Mouse (Mus musculus): ENCODE results near the gene Dhx33.

Gene Dhx33

GRCm38 (mm10) chr11:71004316-71004773 lies at the start of gene Dhx33:
TSS of gene Dhx33 (minus strand) at chr11:71004437.
- peak; percentile 96 for DNase-seq (ENCODE audit: low spot score)

DNA sequence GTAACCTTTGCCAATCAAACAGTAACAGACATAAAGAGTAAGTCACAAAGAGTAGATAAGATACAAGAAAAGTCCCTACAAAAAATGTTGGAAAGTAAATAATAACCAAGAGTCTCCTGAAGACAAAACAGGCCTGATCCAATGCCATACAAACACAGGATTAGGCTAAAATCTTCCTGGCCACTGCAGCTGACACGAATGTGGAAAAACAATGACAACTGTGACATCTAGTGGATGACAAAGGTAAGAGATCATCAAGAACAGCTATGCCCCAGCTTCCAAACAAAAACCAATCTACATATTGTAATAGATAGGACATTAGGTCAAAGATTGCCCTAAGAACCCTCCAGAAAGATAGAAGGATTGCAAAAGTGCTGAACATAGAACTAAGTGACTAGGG lies 48.3 kb upstream of the Dhx33 start:
- no peak for DNase-seq (ENCODE audit: low spot score)

- DNase-seq (ENCODE audit: low spot score), result no peak
Observed at GRCm38 (mm10) chr11:71039526-71040298, 35.5 kb upstream of the Dhx33 start.

GRCm38 (mm10) chr11:71033163-71033761 lies 29.0 kb upstream of the Dhx33 start, which contains the start of gene 6330403K07Rik:
TSS of gene 6330403K07Rik (minus strand) at chr11:71033513.
- DNase-seq (ENCODE audit: low spot score), result peak; percentile 44

- no peak for DNase-seq (ENCODE audit: low spot score)
Observed at GRCm38 (mm10) chr11:71032491-71033162, 28.4 kb upstream of the Dhx33 start.

DNA sequence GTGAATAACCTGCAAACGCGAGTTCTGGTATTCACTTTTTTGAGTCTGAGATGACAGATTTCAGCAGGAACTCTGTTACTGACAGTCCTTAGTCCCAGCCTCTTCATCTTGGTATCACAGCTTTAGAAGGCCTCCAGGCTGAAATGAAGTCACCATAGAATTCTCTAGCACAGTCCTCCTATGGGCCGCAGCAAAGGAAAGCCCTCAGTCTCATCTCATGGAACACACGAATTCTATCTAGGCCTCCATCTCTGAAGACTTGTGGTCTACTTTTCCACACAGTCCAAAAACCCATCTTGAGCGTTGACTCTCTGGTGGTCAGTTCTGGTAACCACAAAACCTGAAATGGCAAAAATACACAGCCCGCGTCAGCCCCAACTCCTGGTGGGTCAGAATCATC lies 27.8 kb upstream of the Dhx33 start:
- DNase-seq (ENCODE audit: low spot score), result no peak

- DNase-seq (ENCODE audit: low spot score), result no peak
Observed at GRCm38 (mm10) chr11:71029403-71030118, 25.3 kb upstream of the Dhx33 start.

GRCm38 (mm10) chr11:71028280-71028679 lies 24.0 kb upstream of the Dhx33 start:
- no peak for DNase-seq (ENCODE audit: low spot score)

DNA sequence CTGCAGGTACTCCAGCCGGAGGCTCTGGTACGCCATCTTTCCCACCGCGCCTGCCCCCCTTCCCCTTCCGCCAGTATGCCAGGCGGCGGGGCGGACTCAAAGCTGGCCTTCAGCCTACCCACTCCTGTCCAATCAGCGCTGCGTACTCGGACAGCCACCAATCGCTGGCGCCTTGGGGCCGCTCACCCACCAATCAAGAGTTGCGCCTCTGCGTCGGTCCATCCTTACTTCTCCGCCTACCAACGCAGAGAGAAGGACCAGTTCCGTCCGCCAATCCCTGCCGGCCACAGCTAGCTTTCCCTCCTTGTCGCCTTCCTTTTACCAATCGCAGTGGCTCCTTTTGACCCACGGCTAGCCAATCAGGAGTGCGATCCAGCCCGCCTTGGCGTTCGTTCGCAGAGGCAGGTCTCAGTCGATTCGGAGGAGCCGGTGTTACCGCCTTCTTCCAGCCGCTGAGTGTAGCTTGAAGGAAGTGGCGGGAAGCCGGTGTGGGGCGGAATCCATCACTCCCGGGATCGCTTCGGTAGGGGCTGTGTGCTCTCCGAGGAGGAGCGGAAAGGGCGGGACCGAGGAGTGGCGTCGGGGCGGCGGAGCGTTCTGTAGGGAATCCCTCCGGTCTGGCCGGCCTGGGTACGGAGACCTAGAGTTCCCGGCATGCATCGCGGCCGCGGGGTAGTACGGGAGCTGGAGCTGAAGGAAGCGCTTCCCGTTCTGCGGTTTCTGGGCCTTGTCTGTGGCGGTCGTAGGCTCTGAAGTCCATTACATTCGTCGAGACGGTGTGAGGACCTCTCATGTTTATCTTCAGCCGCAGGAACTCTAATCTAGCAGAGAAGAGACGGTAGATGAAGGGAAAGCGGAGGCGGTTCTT lies 15.2 kb upstream of the Dhx33 start, which contains the start of the genes Mis12 and Derl2:
Gene Mis12, plus strand, starts transcription at position 411 of the 868 bp plus-strand sequence.
Gene Derl2, minus strand, starts transcription at position 641 of the 868 bp plus-strand sequence.
- DNase-seq (ENCODE audit: low spot score), result peak; percentile 99

DNA sequence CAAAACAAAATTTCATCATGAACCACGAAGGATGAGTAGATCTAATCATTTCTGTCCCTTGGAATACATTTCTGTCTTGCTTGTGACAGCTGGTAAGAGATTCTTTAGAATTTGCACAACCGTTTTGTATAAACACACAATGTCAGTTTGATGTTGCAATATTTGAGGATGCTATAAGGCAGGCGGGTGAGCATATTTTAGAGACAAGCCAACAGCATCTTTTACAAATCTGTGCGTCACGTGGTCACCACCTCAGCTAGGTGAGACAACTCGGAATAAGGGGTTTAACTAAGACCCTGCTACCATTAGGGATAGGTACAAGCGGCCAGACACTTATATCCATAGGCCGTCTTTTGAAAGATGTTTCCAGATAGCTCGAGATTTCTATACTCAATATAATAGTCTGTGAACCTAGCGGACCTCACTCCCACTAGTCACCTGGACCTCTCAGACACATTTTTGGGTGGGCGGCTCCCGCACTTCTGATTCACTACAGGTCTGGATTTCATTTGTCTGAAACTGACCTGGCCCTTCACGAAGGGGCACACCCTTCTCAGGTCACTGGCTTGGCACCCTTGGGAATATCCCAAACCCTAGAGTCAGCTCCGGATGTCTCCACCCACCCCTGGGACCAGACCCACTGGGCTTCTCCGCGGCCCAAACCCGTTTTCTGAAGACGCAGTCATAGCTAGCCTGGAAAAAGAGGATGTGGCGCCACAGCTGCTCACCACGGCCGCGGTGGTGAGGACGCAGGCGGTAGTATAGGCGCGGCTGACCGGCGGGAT lies 14.4 kb upstream of the Dhx33 start:
- no peak for DNase-seq (ENCODE audit: low spot score)

- DNase-seq (ENCODE audit: low spot score), result no peak
Observed at GRCm38 (mm10) chr11:71017051-71017450, 12.8 kb upstream of the Dhx33 start.

- DNase-seq (ENCODE audit: low spot score), result no peak
Observed at GRCm38 (mm10) chr11:71012743-71013142, 8.5 kb upstream of the Dhx33 start.

GRCm38 (mm10) chr11:71008321-71008720 lies 4.1 kb upstream of the Dhx33 start:
- no peak for DNase-seq (ENCODE audit: low spot score)

DNA sequence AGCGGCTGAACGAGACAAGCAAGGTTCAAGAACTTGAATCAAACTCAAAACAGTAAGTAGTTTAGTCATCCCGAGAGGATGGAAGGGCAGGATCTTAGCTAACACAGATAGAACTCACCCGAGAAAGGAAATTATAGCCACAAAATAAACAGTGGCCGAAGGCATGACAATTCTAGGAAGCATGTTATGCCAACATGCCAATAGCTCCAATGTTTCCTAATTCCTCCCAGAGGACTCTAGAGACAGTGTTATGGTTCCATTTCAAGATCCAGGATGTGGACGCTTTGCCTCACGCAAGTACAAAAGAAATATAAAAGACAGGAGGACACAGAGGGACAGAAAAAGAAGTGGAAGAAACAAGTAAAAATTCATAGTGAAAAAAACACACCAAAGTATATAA lies 3.6 kb upstream of the Dhx33 start:
- DNase-seq (ENCODE audit: low spot score), result no peak

GRCm38 (mm10) chr11:71007026-71007425 lies 2.8 kb upstream of the Dhx33 start:
- no peak for DNase-seq (ENCODE audit: low spot score)

DNA sequence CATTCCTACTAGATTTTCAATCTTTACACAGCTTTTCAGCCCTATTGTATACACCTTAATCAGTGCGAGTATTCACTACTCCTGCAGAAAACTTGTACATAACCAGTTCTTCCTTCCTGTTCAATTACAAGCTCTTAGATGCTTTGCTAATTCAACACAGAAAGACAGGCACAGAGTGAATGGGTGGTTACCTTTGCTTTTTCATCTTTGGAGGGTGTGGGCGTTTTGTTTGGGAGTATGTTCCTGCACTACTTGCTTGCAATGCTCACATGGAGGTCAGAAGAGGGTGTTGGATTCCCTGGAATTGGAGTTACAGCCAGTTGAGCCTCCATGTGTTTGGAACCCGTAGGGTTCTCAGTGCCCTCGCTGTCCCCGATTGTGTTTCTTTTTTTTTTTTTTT lies 809 bp upstream of the Dhx33 start:
- no peak for DNase-seq (ENCODE audit: low spot score)

- peak; percentile 52 for DNase-seq (ENCODE audit: low spot score)
Observed at GRCm38 (mm10) chr11:71003611-71004315, 474 bp downstream of the Dhx33 start.

GRCm38 (mm10) chr11:71001167-71001566 lies 3.1 kb downstream of the Dhx33 start:
- no peak for DNase-seq (ENCODE audit: low spot score)

DNA sequence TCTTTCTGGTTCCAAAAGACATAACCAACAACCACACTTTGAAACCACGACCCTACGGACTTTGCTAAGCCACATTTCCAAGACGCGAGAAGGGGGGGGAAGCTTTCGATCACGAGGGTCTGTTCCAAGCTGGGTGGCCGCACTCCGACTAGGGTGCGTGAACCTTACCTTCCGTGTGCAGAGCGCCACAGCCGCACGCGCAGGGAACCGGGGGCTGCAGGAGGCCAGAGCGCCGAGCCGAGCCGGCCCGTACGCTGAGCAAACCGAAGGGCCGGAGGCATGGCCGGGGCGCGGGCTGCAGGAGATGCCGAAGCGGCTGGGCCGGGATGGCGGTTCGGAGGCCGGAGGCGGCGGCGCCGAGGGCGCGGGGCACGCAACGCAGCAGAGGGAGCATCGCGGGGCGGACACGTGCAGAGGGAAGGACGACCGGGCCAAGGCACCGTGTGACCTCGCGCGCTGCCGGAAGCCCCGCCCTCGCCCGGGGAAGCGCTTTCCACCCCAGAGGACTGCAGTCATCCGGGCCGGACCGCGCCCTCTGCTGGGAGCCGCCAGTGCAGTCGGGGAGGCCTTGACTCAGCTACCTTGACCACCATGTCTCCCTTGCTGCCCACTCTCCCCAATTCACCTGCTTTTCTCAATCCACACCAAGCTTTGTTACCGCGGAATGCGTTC lies 21.5 kb downstream of the Dhx33 start, which contains the start of gene C1qbp:
Gene C1qbp, minus strand, starts transcription at position 470 of the 672 bp plus-strand sequence.
- peak; percentile 84 for DNase-seq (ENCODE audit: low spot score)
